Mouse (Mus musculus): ENCODE data around the gene Tor1b. TPM values are rescaled to one million over a fixed set of nuclear protein-coding genes. Genes with fewer than 3 reads are reported as not detected.
"Not testable (repeated sequence)": the region's sequence is repeated elsewhere in the genome, so short reads cannot be mapped to it uniquely, and the experiment has no call there.

Tor1b gene
- polyA plus RNA-seq, 1 experiment = 34.2 TPM

DNA sequence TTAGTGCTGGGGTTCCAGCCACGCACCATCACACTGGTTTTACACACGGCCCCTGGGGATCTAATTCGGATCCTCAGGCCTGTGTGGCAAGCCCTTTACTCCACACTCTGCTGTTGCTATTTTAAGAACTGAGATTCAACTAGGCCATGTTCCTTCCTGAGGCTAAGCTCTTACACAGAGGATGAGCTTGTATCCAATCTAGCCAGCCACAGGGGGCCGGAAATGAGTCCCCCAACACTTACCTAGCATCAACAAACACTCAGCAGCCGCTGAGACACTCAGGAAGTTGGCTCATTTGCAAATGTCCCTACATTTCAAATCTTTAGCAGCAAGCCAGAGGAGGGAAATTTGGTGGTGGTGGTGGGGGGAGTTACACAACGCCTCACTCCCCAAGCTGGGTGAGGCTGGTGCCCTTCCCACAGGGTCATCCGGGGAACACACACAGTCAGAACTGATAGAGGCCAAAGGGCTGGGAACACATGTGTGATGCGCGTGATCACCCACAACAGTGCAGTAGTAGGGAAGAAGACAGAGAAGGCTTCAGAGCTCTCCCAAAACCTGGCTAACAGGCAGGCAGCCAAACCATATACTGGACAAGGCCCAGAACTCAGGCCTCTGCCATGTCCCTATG, 25.5 kb upstream of the Tor1b start:
- Histone ChIP-seq H3K4me1 (ENCODE audit: control insufficient read depth, insufficient read depth, low read length) (peaks cover 6% of the 10 kb centered on the region), H3K4me3 (replicated peaks; ENCODE audit: control insufficient read depth, low read depth, low read length) (no peak overlapping the region), H3K27ac (ENCODE audit: control insufficient read depth, insufficient read depth, low read depth, low read length, poor library complexity) (peak overlapping the region; percentile 26; the same call in 1 of the 2 replicates)
- TF ChIP-seq CTCF (IDR thresholded peaks at IDR 0.05; ENCODE audit: control insufficient read depth, insufficient read depth, low read length) (no peak), POLR2A (IDR thresholded peaks at IDR 0.05; ENCODE audit: borderline replicate concordance, control insufficient read depth, low read depth, low read length) (no peak)
- 39% methylated on average over 9 of the region's 9 CpGs for WGBS

DNA sequence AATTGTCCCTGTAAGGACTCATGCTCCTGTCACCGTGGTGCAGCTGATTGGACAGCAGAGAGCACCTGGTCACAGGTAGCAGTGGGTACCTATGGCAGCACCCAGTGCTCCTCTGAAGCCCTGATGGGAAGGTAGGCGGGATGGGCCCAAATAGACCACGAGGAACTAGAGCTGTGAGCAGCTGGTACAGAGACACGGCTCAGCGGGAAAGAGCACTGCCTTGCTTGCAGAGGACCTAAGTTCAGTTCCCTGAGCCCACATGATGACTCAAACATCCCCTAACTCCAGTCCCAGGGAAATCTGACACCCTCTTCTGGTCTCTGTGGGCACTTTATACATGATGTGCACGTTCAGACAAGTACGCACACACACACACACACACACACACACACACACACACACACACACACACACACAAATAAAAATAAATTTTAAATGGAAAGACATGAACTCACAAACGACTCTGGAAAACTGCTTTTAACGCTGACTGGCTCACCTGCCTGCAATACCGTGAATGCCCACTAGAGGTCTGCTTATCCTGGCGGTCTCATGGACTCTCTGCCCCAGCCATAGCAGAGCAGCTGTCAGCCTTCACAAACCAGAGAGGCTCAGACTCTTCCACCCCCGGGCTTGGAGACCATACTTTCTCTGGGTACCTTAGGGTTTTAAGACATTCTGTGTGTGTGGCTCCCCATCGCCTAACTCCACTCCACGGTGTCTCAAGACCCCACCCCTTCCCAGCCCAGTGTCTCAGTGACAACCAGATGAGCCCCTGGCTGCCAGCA, 24.7 kb upstream of the Tor1b start:
- Histone ChIP-seq H3K27ac (ENCODE audit: control insufficient read depth, insufficient read depth, low read depth, low read length, poor library complexity) (peak overlapping the region; percentile 62), H3K4me1 (ENCODE audit: control insufficient read depth, insufficient read depth, low read length) (peaks cover 6% of the 10 kb centered on the region), H3K4me3 (replicated peaks; ENCODE audit: control insufficient read depth, low read depth, low read length) (peak overlapping the region; percentile 4)
- 21% methylated on average over 14 of the region's 14 CpGs for WGBS
- peak; percentile 84 for TF ChIP-seq CTCF (IDR thresholded peaks at IDR 0.05; ENCODE audit: control insufficient read depth, insufficient read depth, low read length)
- TF ChIP-seq POLR2A (IDR thresholded peaks at IDR 0.05; ENCODE audit: borderline replicate concordance, control insufficient read depth, low read depth, low read length) = no peak

DNA sequence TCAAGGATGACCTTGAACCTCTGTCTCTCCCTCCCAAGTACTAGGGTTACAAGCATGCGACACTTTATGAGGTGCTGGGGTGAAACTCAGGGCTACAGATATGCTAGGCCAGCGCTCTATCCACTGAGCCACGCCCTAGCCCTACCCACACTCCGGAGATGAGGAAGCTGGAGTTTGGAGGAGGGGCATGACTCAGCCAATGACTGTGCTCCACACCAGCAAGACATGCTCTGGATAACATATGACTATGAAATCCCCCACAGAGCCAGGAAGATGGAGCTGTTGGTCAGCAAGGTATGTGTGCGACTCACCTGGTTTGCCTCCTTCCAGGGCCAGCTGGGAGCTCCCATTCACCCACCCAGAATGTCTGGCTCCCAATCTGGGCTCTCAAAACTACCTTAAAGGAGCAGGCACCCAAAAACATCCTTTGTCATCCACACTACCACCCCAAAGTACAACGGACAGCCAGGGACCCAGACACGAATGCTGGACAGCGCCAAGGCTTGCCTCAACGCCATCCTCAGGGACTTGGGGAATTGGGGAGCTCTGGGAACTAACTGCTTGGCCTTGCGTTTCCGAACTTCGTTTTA, 23.8 kb upstream of the Tor1b start:
- TF ChIP-seq POLR2A (IDR thresholded peaks at IDR 0.05; ENCODE audit: borderline replicate concordance, control insufficient read depth, low read depth, low read length) (no peak), CTCF (IDR thresholded peaks at IDR 0.05; ENCODE audit: control insufficient read depth, insufficient read depth, low read length) (no peak)
- Histone ChIP-seq H3K4me1 (ENCODE audit: control insufficient read depth, insufficient read depth, low read length) (peaks cover 6% of the 10 kb centered on the region), H3K4me3 (replicated peaks; ENCODE audit: control insufficient read depth, low read depth, low read length) (peak overlapping the region; percentile 74), H3K27ac (ENCODE audit: control insufficient read depth, insufficient read depth, low read depth, low read length, poor library complexity) (peak overlapping the region; percentile 70)
- 12% methylated on average over 12 of the region's 12 CpGs for WGBS

DNA sequence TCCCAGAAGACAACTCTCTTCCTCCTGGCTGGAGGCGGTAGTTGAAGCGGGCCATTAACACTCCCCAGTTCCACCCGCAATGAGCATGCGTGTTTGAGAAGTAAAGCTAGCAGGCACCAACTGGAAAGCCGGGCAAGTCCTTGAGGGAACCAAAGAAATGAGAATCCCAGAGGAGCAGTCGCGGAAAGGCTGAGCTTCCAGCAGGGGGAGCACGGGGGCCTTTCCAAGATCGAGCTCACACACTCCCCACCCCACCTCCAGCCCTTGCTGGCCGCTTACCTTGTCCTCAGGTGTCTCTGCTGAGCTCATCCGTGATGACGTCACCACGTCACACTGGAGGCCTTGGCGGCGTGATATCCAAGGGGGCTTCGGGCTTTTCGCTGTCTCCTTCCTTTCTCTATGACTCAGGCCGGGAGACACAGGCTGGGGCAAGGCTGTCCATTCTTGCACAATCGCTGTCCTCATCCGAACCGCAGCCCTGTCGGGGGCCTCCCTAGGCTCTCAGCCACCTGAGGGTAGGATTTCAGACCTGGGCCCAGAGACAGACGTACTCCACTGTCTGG, 23.2 kb upstream of the Tor1b start, which contains the start of gene Ptges:
Gene Ptges (minus strand): TSS at position 381 of the 563 bp plus-strand sequence.
- no peak for TF ChIP-seq POLR2A (IDR thresholded peaks at IDR 0.05; ENCODE audit: borderline replicate concordance, control insufficient read depth, low read depth, low read length)
- TF ChIP-seq CTCF (IDR thresholded peaks at IDR 0.05; ENCODE audit: control insufficient read depth, insufficient read depth, low read length) = peak; percentile 44; the same call in 1 of the 2 replicates
- Histone ChIP-seq H3K4me1 (ENCODE audit: control insufficient read depth, insufficient read depth, low read length) (peaks cover 6% of the 10 kb centered on the region), H3K4me3 (replicated peaks; ENCODE audit: control insufficient read depth, low read depth, low read length) (peak within 1 kb of the TSS; percentile 74), H3K27ac (ENCODE audit: control insufficient read depth, insufficient read depth, low read depth, low read length, poor library complexity) (peak within 1 kb of the TSS; percentile 70)
- WGBS = 2% methylated on average over 23 of the region's 23 CpGs

DNA sequence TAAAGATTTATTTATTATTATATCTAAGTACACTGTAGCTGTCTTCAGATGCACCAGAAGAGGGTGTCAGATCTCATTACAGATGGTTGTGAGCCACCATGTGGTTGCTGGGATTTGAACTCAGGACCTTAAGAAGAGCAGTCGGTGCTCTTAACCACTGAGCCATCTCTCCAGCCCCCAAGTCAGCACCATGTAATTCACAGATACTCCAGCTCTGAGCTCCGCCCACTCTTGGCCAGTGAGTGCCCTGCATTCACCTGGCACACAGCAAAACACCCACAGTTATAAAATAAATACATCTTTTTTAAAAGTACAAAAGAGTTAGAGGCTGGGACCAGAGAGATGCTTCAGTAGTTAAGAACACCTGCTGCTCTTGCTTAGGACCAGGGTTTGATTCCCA, 21.9 kb upstream of the Tor1b start:
- H3K4me1 ChIP-seq (ENCODE audit: control insufficient read depth, insufficient read depth, low read length); H3K27ac ChIP-seq (ENCODE audit: control insufficient read depth, insufficient read depth, low read depth, low read length, poor library complexity); H3K4me3 ChIP-seq (replicated peaks; ENCODE audit: control insufficient read depth, low read depth, low read length): not testable (repeated sequence)
- 84% methylated on average over 2 of the region's 2 CpGs for WGBS

DNA sequence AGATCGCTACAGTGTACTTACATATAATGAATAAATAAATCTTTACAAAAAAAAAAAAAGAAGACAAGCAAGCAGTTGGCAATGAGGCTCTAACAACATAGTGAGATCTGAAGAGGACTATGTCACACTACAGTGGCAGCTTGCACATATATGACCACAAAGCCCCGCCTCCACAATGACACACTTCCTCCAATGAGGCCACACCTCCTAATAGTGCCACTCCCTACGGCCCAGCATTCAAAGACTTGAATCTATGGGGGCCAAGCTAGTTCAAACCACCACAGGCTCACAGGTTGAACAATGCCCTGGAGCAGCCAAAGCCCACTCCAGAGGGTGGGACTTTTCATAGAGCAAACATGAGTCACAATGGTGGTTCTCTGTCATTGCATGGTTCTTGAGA, 20.8 kb upstream of the Tor1b start:
- H3K4me3 ChIP-seq (replicated peaks; ENCODE audit: control insufficient read depth, low read depth, low read length) = no peak overlapping the region
- 69% methylated on average over 3 of the region's 3 CpGs for WGBS
- H3K27ac ChIP-seq (ENCODE audit: control insufficient read depth, insufficient read depth, low read depth, low read length, poor library complexity) = no peak overlapping the region
- TF ChIP-seq CTCF (IDR thresholded peaks at IDR 0.05; ENCODE audit: control insufficient read depth, insufficient read depth, low read length) (no peak), POLR2A (IDR thresholded peaks at IDR 0.05; ENCODE audit: borderline replicate concordance, control insufficient read depth, low read depth, low read length) (no peak)
- H3K4me1 ChIP-seq (ENCODE audit: control insufficient read depth, insufficient read depth, low read length) = peaks cover 9% of the 10 kb centered on the region

DNA sequence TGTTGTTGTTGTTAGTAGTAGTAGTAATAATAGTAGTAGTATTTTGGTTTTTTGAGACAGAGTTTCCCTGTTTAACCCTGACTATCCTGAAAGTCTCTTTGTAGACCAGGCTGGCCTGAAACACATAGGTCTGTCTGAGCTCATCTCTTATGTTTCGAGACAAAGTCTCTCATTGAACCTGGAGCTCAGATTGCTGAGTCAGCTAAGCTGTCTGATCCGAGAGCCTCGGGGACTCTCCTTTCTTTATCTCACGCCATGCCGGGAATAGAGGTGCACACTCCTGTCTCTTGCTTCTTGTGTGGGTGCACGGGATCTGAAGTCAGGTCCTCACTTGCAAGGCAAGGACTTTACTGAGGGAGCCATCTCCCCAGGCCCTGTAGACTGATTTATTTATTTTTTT, 19.7 kb upstream of the Tor1b start:
- H3K4me1 ChIP-seq (ENCODE audit: control insufficient read depth, insufficient read depth, low read length) = peaks cover 5% of the 10 kb centered on the region
- no peak overlapping the region for H3K27ac ChIP-seq (ENCODE audit: control insufficient read depth, insufficient read depth, low read depth, low read length, poor library complexity)
- 80% methylated on average over 6 of the region's 6 CpGs for WGBS
- H3K4me3 ChIP-seq (replicated peaks; ENCODE audit: control insufficient read depth, low read depth, low read length) = no peak overlapping the region
- TF ChIP-seq POLR2A (IDR thresholded peaks at IDR 0.05; ENCODE audit: borderline replicate concordance, control insufficient read depth, low read depth, low read length) (no peak), CTCF (IDR thresholded peaks at IDR 0.05; ENCODE audit: control insufficient read depth, insufficient read depth, low read length) (no peak)

DNA sequence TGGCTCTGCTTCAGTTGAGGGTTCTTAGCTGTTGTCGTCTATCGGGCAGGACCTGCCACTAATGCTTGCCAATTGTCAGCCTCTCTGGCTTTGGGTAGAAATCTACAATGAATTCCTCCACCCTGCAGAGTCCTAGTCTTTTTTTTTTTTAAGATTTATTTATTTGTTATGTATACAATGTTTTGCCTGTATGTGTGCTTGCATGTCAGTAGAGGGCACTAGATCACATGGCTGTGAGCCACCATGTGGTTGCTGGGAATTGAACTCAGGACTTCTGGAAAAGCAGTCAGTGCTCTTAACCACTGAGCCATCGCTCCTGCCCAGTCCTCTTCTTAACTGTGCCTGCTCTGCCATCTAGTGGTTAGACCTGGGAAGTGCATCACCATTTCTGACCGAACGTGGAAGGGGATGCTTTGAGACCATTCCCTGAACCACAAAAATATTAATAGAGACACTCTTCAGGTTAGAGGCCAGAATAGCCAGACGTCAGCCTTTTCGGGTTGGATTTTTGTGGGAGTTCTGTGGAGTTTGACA, 18.8 kb upstream of the Tor1b start:
- no peak overlapping the region for H3K4me3 ChIP-seq (replicated peaks; ENCODE audit: control insufficient read depth, low read depth, low read length)
- H3K27ac ChIP-seq (ENCODE audit: control insufficient read depth, insufficient read depth, low read depth, low read length, poor library complexity) = no peak overlapping the region
- H3K4me1 ChIP-seq (ENCODE audit: control insufficient read depth, insufficient read depth, low read length) = peaks cover 5% of the 10 kb centered on the region
- 18% methylated on average over 7 of the region's 7 CpGs for WGBS
- TF ChIP-seq POLR2A (IDR thresholded peaks at IDR 0.05; ENCODE audit: borderline replicate concordance, control insufficient read depth, low read depth, low read length) (no peak), CTCF (IDR thresholded peaks at IDR 0.05; ENCODE audit: control insufficient read depth, insufficient read depth, low read length) (peak; percentile 87)

Data from bone marrow, adult 2 months (tissue).